Mouse (Mus musculus): ENCODE measurements around the gene Cd300c2. TPM values are rescaled to one million over a fixed set of nuclear protein-coding genes. Genes with fewer than 3 reads are reported as not detected.

Gene Cd300c2
- 5.0 and 6.7 TPM in 2 replicates for polyA plus RNA-seq (2021; fragmentation: Nextera tagmentation)
- long read RNA-seq, experiment 1, partial matches to known transcripts = 0 of 4 reads
- long read RNA-seq, experiment 1, other reads (novel, unspliced or antisense) = 0 of 4 reads
- long read RNA-seq, experiment 2 = 0 reads

GRCm38 (mm10) chr11:115001474-115002040 lies at the start of gene Cd300c2:
Gene Cd300c2 (minus strand): TSS chr11:115001880.

DNA sequence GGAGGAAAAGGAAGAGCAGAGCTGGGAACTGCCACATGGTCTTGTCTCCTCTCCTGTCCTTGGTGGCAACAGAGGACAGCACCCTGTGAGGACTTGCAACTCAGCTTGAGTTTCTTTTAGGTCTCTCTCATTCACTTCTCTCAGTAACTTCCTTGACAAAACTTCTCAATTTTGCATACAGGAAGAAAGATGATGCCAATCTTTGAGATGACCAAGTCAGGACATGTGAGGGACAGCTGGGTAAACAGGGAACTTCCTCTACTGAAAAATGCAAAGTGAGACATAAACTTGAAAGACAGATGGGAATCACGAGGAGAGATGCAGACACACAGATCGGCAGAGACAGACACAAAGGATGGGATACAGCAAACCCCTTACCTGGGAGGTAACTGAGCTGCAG lies 46.6 kb upstream of the Cd300c2 start, which contains the start of gene Cd300ld3:
Cd300ld3 (minus strand) TSS at position 151 of the 400 bp plus-strand sequence.

GRCm38 (mm10) chr11:115037669-115038068 lies 36.0 kb upstream of the Cd300c2 start, which contains the start of gene Cd300ld5:
Gene Cd300ld5 (minus strand): TSS chr11:115037769.

DNA sequence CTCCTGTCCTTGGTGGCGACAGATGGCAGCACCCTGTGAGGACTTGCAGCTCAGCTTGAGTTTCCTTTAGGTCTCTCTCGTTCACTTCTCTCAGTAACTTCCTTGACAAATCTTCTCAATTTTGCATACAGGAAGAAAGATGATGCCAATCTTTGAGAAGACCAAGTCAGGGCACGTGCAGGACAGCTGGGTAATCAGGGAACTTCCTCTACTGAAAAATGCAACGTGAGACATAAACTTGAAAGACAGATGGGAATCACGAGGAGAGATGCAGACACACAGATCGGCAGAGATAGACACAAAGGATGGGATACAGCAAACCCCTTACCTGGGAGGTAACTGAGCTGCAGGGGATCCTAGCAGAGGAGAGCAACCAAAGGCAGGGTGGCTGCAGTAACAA lies 25.2 kb upstream of the Cd300c2 start, which contains the start of gene Cd300ld4:
Cd300ld4 (minus strand) TSS at position 101 of the 400 bp plus-strand sequence.

GRCm38 (mm10) chr11:115016093-115016492 lies 14.4 kb upstream of the Cd300c2 start, which contains the start of gene Cd300ld2:
Gene Cd300ld2 (minus strand): TSS chr11:115016193.

GRCm38 (mm10) chr11:114989793-114990192 lies 11.9 kb downstream of the Cd300c2 start, which contains the start of gene Cd300ld:
Gene Cd300ld (minus strand): TSS chr11:114989922.

GRCm38 (mm10) chr11:114968752-114969207 lies 32.9 kb downstream of the Cd300c2 start, which contains the start of gene Cd300c:
Gene Cd300c (minus strand): TSS chr11:114969157.

Other genes starting within 250 kb of the Cd300c2 start
- 0.34 and 0.64 TPM in 2 replicates for gene Kif19a, start 236.5 kb downstream of the Cd300c2 start, polyA plus RNA-seq (2021; fragmentation: Nextera tagmentation)
- 97.8 and 99.0 TPM in 2 replicates for gene Btbd17, start 205.9 kb downstream of the Cd300c2 start, polyA plus RNA-seq (2021; fragmentation: Nextera tagmentation)
- not detected in 2 replicates for gene Gpr142, start 203.0 kb downstream of the Cd300c2 start, polyA plus RNA-seq (2021; fragmentation: Nextera tagmentation)
- gene Gprc5c, start 150.7 kb downstream of the Cd300c2 start, polyA plus RNA-seq (2021; fragmentation: Nextera tagmentation) = 3.1 and 6.1 TPM in 2 replicates
- gene Cd300a, start 111.8 kb downstream of the Cd300c2 start, polyA plus RNA-seq (2021; fragmentation: Nextera tagmentation) = 0.95 and 1.2 TPM in 2 replicates
- 0.05 TPM in 1 of 2 replicates, not detected in the other for gene Cd300lb, start 67.5 kb downstream of the Cd300c2 start, polyA plus RNA-seq (2021; fragmentation: Nextera tagmentation)
- gene Cd300c, start 32.7 kb downstream of the Cd300c2 start, polyA plus RNA-seq (2021; fragmentation: Nextera tagmentation) = not detected in 2 replicates
- 0.05 TPM in 1 of 2 replicates, not detected in the other for gene Cd300ld, start 12.0 kb downstream of the Cd300c2 start, polyA plus RNA-seq (2021; fragmentation: Nextera tagmentation)
- not detected in 2 replicates for gene Cd300ld2, start 14.3 kb upstream of the Cd300c2 start, polyA plus RNA-seq (2021; fragmentation: Nextera tagmentation)
- gene Cd300ld4, start 25.1 kb upstream of the Cd300c2 start, polyA plus RNA-seq (2021; fragmentation: Nextera tagmentation) = 0.82 and 2.2 TPM in 2 replicates
- gene Cd300ld5, start 35.9 kb upstream of the Cd300c2 start, polyA plus RNA-seq (2021; fragmentation: Nextera tagmentation) = 0.44 and 0.52 TPM in 2 replicates
- gene Cd300ld3, start 46.5 kb upstream of the Cd300c2 start, polyA plus RNA-seq (2021; fragmentation: Nextera tagmentation) = 0.87 and 1.1 TPM in 2 replicates
- gene Cd300e, start 60.3 kb upstream of the Cd300c2 start, polyA plus RNA-seq (2021; fragmentation: Nextera tagmentation) = 0.06 TPM in 1 of 2 replicates, not detected in the other
- 1.3 and 1.6 TPM in 2 replicates for gene Rab37, start 89.6 kb upstream of the Cd300c2 start, polyA plus RNA-seq (2021; fragmentation: Nextera tagmentation)
- gene Cd300lf, start 132.1 kb upstream of the Cd300c2 start, polyA plus RNA-seq (2021; fragmentation: Nextera tagmentation) = 0.11 TPM in 1 of 2 replicates, not detected in the other
- 23.9 and 27.7 TPM in 2 replicates for gene Slc9a3r1, start 161.5 kb upstream of the Cd300c2 start, polyA plus RNA-seq (2021; fragmentation: Nextera tagmentation)
- gene Tmem104, start 185.6 kb upstream of the Cd300c2 start, polyA plus RNA-seq (2021; fragmentation: Nextera tagmentation) = 23.0 and 28.3 TPM in 2 replicates
- gene Nat9, start 186.0 kb upstream of the Cd300c2 start, polyA plus RNA-seq (2021; fragmentation: Nextera tagmentation) = 40.7 and 42.7 TPM in 2 replicates